Mouse (Mus musculus) intestine, embryonic 14.5 days (tissue): ENCODE data around the gene Zfp568. TPM values are rescaled to one million over a fixed set of nuclear protein-coding genes. Genes with fewer than 3 reads are reported as not detected.
A peak's percentile ranks its signal among the peaks of the same experiment; 100 is the strongest.

Experiments used
- ATAC-seq: fragments of 200-750 bp; cut with Nextera tagmentation; replicated peaks from 2 replicates; pipeline ENCODE4 v1.8.0; 2017; ENCODE audit warnings: low read depth, moderate number of reproducible peaks, moderate TSS enrichment, moderate library complexity; ENCODE audit not compliant: low FRiP score, low TSS enrichment
- DNase-seq: peaks from one replicate; pipeline ENCODE4 v3.0.0-alpha.2; 2018; ENCODE audit warnings: low spot score
- H3K27ac ChIP-seq: fragments of 300-500 bp; sonication (generic); 2 replicates; pipeline ENCODE4 v1.5.1; 2014; ENCODE audit warnings: low read depth, mild to moderate bottlenecking, control low read depth
- H3K27me3 ChIP-seq: fragments of 300-500 bp; sonication (generic); replicated peaks from 2 replicates; pipeline ENCODE4 v1.6.1; 2014; ENCODE audit warnings: low read length, control low read depth; ENCODE audit not compliant: control insufficient read depth, insufficient read depth
- H3K36me3 ChIP-seq: fragments of 300-500 bp; sonication (generic); 2 replicates; pipeline ENCODE4 v1.6.1; 2014; ENCODE audit warnings: low read length, control low read depth; ENCODE audit not compliant: control insufficient read depth, insufficient read depth
- H3K4me1 ChIP-seq: fragments of 300-500 bp; sonication (generic); replicated peaks from 2 replicates; pipeline ENCODE4 v1.6.1; 2014; ENCODE audit warnings: low read length, control low read depth, mixed read lengths; ENCODE audit not compliant: control insufficient read depth, insufficient read depth
- H3K4me2 ChIP-seq: fragments of 300-500 bp; sonication (generic); 2 replicates; pipeline ENCODE4 v1.6.1; 2014; ENCODE audit warnings: low read length
- H3K4me3 ChIP-seq: fragments of 300-500 bp; sonication (generic); 2 replicates; pipeline ENCODE4 v1.5.1; 2014; ENCODE audit warnings: low read depth, low read length, control low read depth, mixed read lengths
- H3K9ac ChIP-seq: fragments of 300-500 bp; sonication (generic); 2 replicates; pipeline ENCODE4 v1.6.1; 2014; ENCODE audit warnings: mild to moderate bottlenecking, low read length
- H3K9me3 ChIP-seq: fragments of 300-500 bp; sonication (generic); 2 replicates; pipeline ENCODE4 v1.6.1; 2016; ENCODE audit warnings: low read length, control low read depth; ENCODE audit not compliant: control insufficient read depth
- WGBS: fragments of 180-500 bp; shearing (Covaris S2); extraction: QIAGEN DNeasy Blood & Tissue Kit; methylation state at CpG from one replicate; pipeline ENCODE4 v1.1.7; 2014; 5-methylcytosine and 5-hydroxymethylcytosine counted together
- polyA plus RNA-seq: library from polyadenylated mRNA; unstranded; fragments of >200 nt; fragmentation: Nextera tagmentation; extraction: Ambion mirVana; gene quantifications from 2 replicates; pipeline ENCODE4 v1.2.1, GENCODE M21; 2014

The Zfp568 gene
- polyA plus RNA-seq, 1 experiment from 2014 or later = 19.5 TPM

GRCm38 (mm10) chr7:30019543-30019942, 35.8 kb downstream of the Zfp568 start:
- no peak overlapping the region for H3K4me3 ChIP-seq
- 97% methylated on average over 2 of the region's 2 CpGs for WGBS
- no peak overlapping the region for H3K27ac ChIP-seq
- H3K36me3 ChIP-seq = peaks cover 83% of the 10 kb centered on the region
- ATAC-seq (no peak), DNase-seq (no peak)
- H3K4me2 ChIP-seq = no peak overlapping the region
- no peaks in the 10 kb centered on the region for H3K9me3 ChIP-seq
- no peaks in the 10 kb centered on the region for H3K4me1 ChIP-seq
- H3K27me3 ChIP-seq = no peaks in the 10 kb centered on the region
- H3K9ac ChIP-seq = no peak overlapping the region

DNA sequence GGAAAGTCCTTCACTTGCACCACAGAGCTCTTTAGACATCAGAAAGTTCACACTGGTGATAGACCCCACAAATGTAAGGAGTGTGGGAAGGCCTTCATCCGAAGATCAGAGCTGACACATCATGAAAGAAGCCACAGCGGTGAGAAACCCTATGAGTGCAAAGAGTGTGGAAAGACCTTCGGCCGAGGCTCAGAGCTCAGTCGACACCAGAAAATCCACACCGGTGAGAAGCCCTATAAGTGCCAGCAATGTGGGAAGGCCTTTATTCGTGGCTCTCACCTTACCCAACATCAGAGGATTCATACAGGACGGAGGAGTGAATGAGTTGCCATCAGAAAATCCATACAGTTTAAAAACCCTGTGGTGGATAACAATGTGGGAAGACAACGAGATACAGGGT, 39.6 kb downstream of the Zfp568 start:
- H3K27me3 ChIP-seq = no peaks in the 10 kb centered on the region
- H3K36me3 ChIP-seq = peaks cover 75% of the 10 kb centered on the region
- H3K4me2 ChIP-seq = no peak overlapping the region
- H3K9me3 ChIP-seq = no peaks in the 10 kb centered on the region
- 96% methylated on average over 9 of the region's 9 CpGs for WGBS
- no peak overlapping the region for H3K4me3 ChIP-seq
- ATAC-seq = no peak
- H3K4me1 ChIP-seq = no peaks in the 10 kb centered on the region
- no peak overlapping the region for H3K27ac ChIP-seq
- no peak overlapping the region for H3K9ac ChIP-seq
- DNase-seq = no peak

DNA sequence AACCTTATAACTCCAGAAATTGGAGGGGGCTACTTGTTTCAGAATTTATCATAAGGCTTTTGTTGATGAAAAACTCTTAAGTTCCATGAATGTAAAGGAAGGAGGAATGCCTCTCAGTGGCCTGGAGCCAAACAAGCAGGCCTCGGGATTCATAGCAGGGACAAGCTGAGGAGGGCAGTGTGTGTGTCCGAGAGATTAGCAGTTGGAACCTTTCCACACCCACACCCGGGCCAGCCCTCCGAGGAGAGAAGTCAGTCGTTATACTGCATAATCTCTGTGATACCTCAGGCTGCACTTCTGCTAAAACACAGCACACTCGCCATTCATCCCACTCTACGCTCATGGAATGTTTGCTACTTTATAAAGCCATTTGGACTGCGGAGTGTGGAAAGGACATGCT, 40.0 kb downstream of the Zfp568 start:
- no peaks in the 10 kb centered on the region for H3K27me3 ChIP-seq
- no peak overlapping the region for H3K27ac ChIP-seq
- ATAC-seq (no peak), DNase-seq (no peak)
- H3K4me1 ChIP-seq = no peaks in the 10 kb centered on the region
- no peak overlapping the region for H3K9ac ChIP-seq
- H3K4me3 ChIP-seq = no peak overlapping the region
- WGBS = 87% methylated on average over 8 of the region's 8 CpGs
- H3K36me3 ChIP-seq = peaks cover 70% of the 10 kb centered on the region
- H3K9me3 ChIP-seq = no peaks in the 10 kb centered on the region
- no peak overlapping the region for H3K4me2 ChIP-seq

GRCm38 (mm10) chr7:30025358-30025757, 41.6 kb downstream of the Zfp568 start:
- WGBS = 75% methylated on average over 5 of the region's 5 CpGs
- H3K4me3 ChIP-seq = no peak overlapping the region
- ATAC-seq (no peak), DNase-seq (no peak)
- no peaks in the 10 kb centered on the region for H3K9me3 ChIP-seq
- H3K27me3 ChIP-seq = no peaks in the 10 kb centered on the region
- no peak overlapping the region for H3K4me2 ChIP-seq
- no peak overlapping the region for H3K27ac ChIP-seq
- H3K4me1 ChIP-seq = no peaks in the 10 kb centered on the region
- H3K9ac ChIP-seq = no peak overlapping the region
- H3K36me3 ChIP-seq = peaks cover 58% of the 10 kb centered on the region

- ATAC-seq = no peak
- Histone ChIP-seq H3K4me3 (no peak overlapping the region), H3K36me3 (peaks cover 48% of the 10 kb centered on the region)
Observed at GRCm38 (mm10) chr7:30027331-30027730, 43.6 kb downstream of the Zfp568 start.

GRCm38 (mm10) chr7:30028572-30028971, 44.8 kb downstream of the Zfp568 start:
- Histone ChIP-seq H3K36me3 (peaks cover 36% of the 10 kb centered on the region), H3K27ac (no peak overlapping the region), H3K4me2 (no peak overlapping the region), H3K4me1 (no peaks in the 10 kb centered on the region), H3K9me3 (no peaks in the 10 kb centered on the region), H3K9ac (no peak overlapping the region), H3K4me3 (no peak overlapping the region), H3K27me3 (no peaks in the 10 kb centered on the region)
- DNase-seq = no peak
- WGBS = 92% methylated on average over 3 of the region's 3 CpGs
- ATAC-seq = no peak

More at GRCm38 (mm10) chr7:30027331-30027730, 43.6 kb downstream of the Zfp568 start:
- Histone ChIP-seq H3K27me3 (no peaks in the 10 kb centered on the region), H3K27ac (no peak overlapping the region), H3K4me1 (no peaks in the 10 kb centered on the region), H3K9ac (no peak overlapping the region), H3K4me2 (no peak overlapping the region), H3K9me3 (no peaks in the 10 kb centered on the region)
- DNase-seq = peak; percentile 27
- WGBS = 73% methylated on average over 4 of the region's 4 CpGs

GRCm38 (mm10) chr7:30030677-30031076, 46.9 kb downstream of the Zfp568 start:
- peaks cover 17% of the 10 kb centered on the region for H3K36me3 ChIP-seq
- ATAC-seq (no peak), DNase-seq (no peak)
- no peak overlapping the region for H3K9ac ChIP-seq
- no peak overlapping the region for H3K4me3 ChIP-seq
- H3K9me3 ChIP-seq = no peaks in the 10 kb centered on the region
- 35% methylated on average over 6 of the region's 6 CpGs for WGBS
- H3K4me2 ChIP-seq = no peak overlapping the region
- no peaks in the 10 kb centered on the region for H3K27me3 ChIP-seq
- no peaks in the 10 kb centered on the region for H3K4me1 ChIP-seq
- no peak overlapping the region for H3K27ac ChIP-seq

DNA sequence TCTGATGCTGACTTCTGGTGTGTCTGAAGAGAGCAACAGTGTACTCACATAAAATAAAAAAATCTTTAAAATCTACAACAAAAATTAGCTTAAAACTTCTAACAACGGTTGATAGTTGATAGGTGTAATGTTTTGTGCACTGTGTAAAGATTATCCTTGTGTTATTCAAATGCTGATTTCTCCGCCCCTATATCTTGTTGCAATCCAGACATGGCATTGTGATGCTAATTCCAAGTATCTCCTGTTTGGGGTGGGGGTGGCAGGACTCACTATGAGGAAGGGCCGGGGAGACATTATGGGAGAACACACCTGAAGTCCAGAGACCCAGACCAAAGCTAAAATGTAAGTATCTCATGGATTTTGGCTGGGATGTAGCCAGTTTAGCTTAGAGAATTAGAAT, 47.6 kb downstream of the Zfp568 start:
- H3K27me3 ChIP-seq = no peaks in the 10 kb centered on the region
- DNase-seq (no peak), ATAC-seq (no peak)
- no peak overlapping the region for H3K27ac ChIP-seq
- H3K36me3 ChIP-seq = peaks cover 12% of the 10 kb centered on the region
- WGBS = 86% methylated on average over 3 of the region's 3 CpGs
- no peak overlapping the region for H3K4me2 ChIP-seq
- H3K9me3 ChIP-seq = no peaks in the 10 kb centered on the region
- H3K9ac ChIP-seq = no peak overlapping the region
- no peaks in the 10 kb centered on the region for H3K4me1 ChIP-seq
- no peak overlapping the region for H3K4me3 ChIP-seq

- Histone ChIP-seq H3K9ac (no peak overlapping the region), H3K9me3 (no peaks in the 10 kb centered on the region), H3K27me3 (no peaks in the 10 kb centered on the region), H3K4me3 (no peak overlapping the region), H3K4me1 (no peaks in the 10 kb centered on the region), H3K36me3 (peaks cover 22% of the 10 kb centered on the region), H3K27ac (no peak overlapping the region), H3K4me2 (no peak overlapping the region)
- 90% methylated on average over 12 of the region's 12 CpGs for WGBS
- no peak for DNase-seq
- no peak for ATAC-seq
Observed at GRCm38 (mm10) chr7:30034331-30034730, 50.6 kb downstream of the Zfp568 start.
